Mouse (Mus musculus): ENCODE measurements around the gene Smim7. TPM values are rescaled to one million over a fixed set of nuclear protein-coding genes. Genes with fewer than 3 reads are reported as not detected.

The Smim7 gene
- polyA plus RNA-seq, 1 experiment = 57.9 TPM

GRCm38 (mm10) chr8:72584390-72584789 lies 13.5 kb upstream of the Smim7 start:
- no peak for TF ChIP-seq CTCF (IDR thresholded peaks at IDR 0.05; ENCODE audit: control insufficient read depth, insufficient read depth, insufficient read length)
- no peak for TF ChIP-seq CEBPB (IDR thresholded peaks at IDR 0.05; ENCODE audit: low read depth)
- TF ChIP-seq USF1 (IDR thresholded peaks at IDR 0.05; ENCODE audit: low read depth) = no peak
- TF ChIP-seq MAX (IDR thresholded peaks at IDR 0.05) = no peak
- no peak for TF ChIP-seq MYOG (IDR thresholded peaks at IDR 0.05; ENCODE audit: control insufficient read depth, extremely low read depth, insufficient read length)
- TF ChIP-seq MYOD1 (IDR thresholded peaks at IDR 0.05; ENCODE audit: control insufficient read depth, insufficient read length, low read depth) = no peak
- no peak for TF ChIP-seq FOSL1 (IDR thresholded peaks at IDR 0.05; ENCODE audit: insufficient read depth, low read length, poor library complexity, severe bottlenecking)
- no peaks in the 10 kb centered on the region for H3K79me2 ChIP-seq (ENCODE audit: control insufficient read depth, insufficient read depth)
- H3K36me3 ChIP-seq (ENCODE audit: control insufficient read depth, insufficient read depth) = no peaks in the 10 kb centered on the region
- no peak overlapping the region for H3ac ChIP-seq (ENCODE audit: control insufficient read depth, insufficient read length, low read depth)
- H3K79me3 ChIP-seq (ENCODE audit: low read depth) = no peaks in the 10 kb centered on the region
- H3K4me3 ChIP-seq (ENCODE audit: insufficient read depth, poor library complexity, severe bottlenecking) = no peak overlapping the region
- no peaks in the 10 kb centered on the region for H3K27me3 ChIP-seq (ENCODE audit: control insufficient read depth, insufficient read depth, insufficient read length)

- Histone ChIP-seq H3K79me3 (ENCODE audit: low read depth) (no peaks in the 10 kb centered on the region), H3K36me3 (ENCODE audit: control insufficient read depth, insufficient read depth) (no peaks in the 10 kb centered on the region), H3K79me2 (ENCODE audit: control insufficient read depth, insufficient read depth) (no peaks in the 10 kb centered on the region), H3ac (ENCODE audit: control insufficient read depth, insufficient read length, low read depth) (no peak overlapping the region), H3K27me3 (ENCODE audit: control insufficient read depth, insufficient read depth, insufficient read length) (no peaks in the 10 kb centered on the region), H3K4me3 (ENCODE audit: insufficient read depth, poor library complexity, severe bottlenecking) (no peak overlapping the region)
- TF ChIP-seq CEBPB (IDR thresholded peaks at IDR 0.05; ENCODE audit: low read depth) (no peak), FOSL1 (IDR thresholded peaks at IDR 0.05; ENCODE audit: insufficient read depth, low read length, poor library complexity, severe bottlenecking) (no peak), CTCF (IDR thresholded peaks at IDR 0.05; ENCODE audit: control insufficient read depth, insufficient read depth, insufficient read length) (no peak), MYOG (IDR thresholded peaks at IDR 0.05; ENCODE audit: control insufficient read depth, extremely low read depth, insufficient read length) (no peak), MAX (IDR thresholded peaks at IDR 0.05) (no peak), USF1 (IDR thresholded peaks at IDR 0.05; ENCODE audit: low read depth) (no peak), MYOD1 (IDR thresholded peaks at IDR 0.05; ENCODE audit: control insufficient read depth, insufficient read length, low read depth) (no peak)
Measured at GRCm38 (mm10) chr8:72583056-72583771, 12.3 kb upstream of the Smim7 start.

GRCm38 (mm10) chr8:72579374-72579773 lies 8.5 kb upstream of the Smim7 start:
- no peaks in the 10 kb centered on the region for H3K79me2 ChIP-seq (ENCODE audit: control insufficient read depth, insufficient read depth)
- no peaks in the 10 kb centered on the region for H3K79me3 ChIP-seq (ENCODE audit: low read depth)
- TF ChIP-seq FOSL1 (IDR thresholded peaks at IDR 0.05; ENCODE audit: insufficient read depth, low read length, poor library complexity, severe bottlenecking) = no peak
- no peak for TF ChIP-seq USF1 (IDR thresholded peaks at IDR 0.05; ENCODE audit: low read depth)
- TF ChIP-seq CTCF (IDR thresholded peaks at IDR 0.05; ENCODE audit: control insufficient read depth, insufficient read depth, insufficient read length) = no peak
- TF ChIP-seq MAX (IDR thresholded peaks at IDR 0.05) = no peak
- no peak for TF ChIP-seq CEBPB (IDR thresholded peaks at IDR 0.05; ENCODE audit: low read depth)
- TF ChIP-seq MYOG (IDR thresholded peaks at IDR 0.05; ENCODE audit: control insufficient read depth, extremely low read depth, insufficient read length) = no peak
- TF ChIP-seq MYOD1 (IDR thresholded peaks at IDR 0.05; ENCODE audit: control insufficient read depth, insufficient read length, low read depth) = no peak
- H3K36me3 ChIP-seq (ENCODE audit: control insufficient read depth, insufficient read depth) = no peaks in the 10 kb centered on the region
- no peak overlapping the region for H3ac ChIP-seq (ENCODE audit: control insufficient read depth, insufficient read length, low read depth)
- H3K27me3 ChIP-seq (ENCODE audit: control insufficient read depth, insufficient read depth, insufficient read length) = no peaks in the 10 kb centered on the region
- no peak overlapping the region for H3K4me3 ChIP-seq (ENCODE audit: insufficient read depth, poor library complexity, severe bottlenecking)

- Histone ChIP-seq H3K36me3 (ENCODE audit: control insufficient read depth, insufficient read depth) (no peaks in the 10 kb centered on the region), H3K79me2 (ENCODE audit: control insufficient read depth, insufficient read depth) (no peaks in the 10 kb centered on the region), H3K4me3 (ENCODE audit: insufficient read depth, poor library complexity, severe bottlenecking) (no peak overlapping the region), H3K79me3 (ENCODE audit: low read depth) (no peaks in the 10 kb centered on the region), H3K27me3 (ENCODE audit: control insufficient read depth, insufficient read depth, insufficient read length) (no peaks in the 10 kb centered on the region), H3ac (ENCODE audit: control insufficient read depth, insufficient read length, low read depth) (no peak overlapping the region)
- TF ChIP-seq CEBPB (IDR thresholded peaks at IDR 0.05; ENCODE audit: low read depth) = no peak
- TF ChIP-seq MYOD1 (IDR thresholded peaks at IDR 0.05; ENCODE audit: control insufficient read depth, insufficient read length, low read depth) = no peak
- no peak for TF ChIP-seq MAX (IDR thresholded peaks at IDR 0.05)
- no peak for TF ChIP-seq CTCF (IDR thresholded peaks at IDR 0.05; ENCODE audit: control insufficient read depth, insufficient read depth, insufficient read length)
Measured at GRCm38 (mm10) chr8:72577941-72578340, 7.1 kb upstream of the Smim7 start.

- Histone ChIP-seq H3K79me2 (ENCODE audit: control insufficient read depth, insufficient read depth) (no peaks in the 10 kb centered on the region), H3K36me3 (ENCODE audit: control insufficient read depth, insufficient read depth) (no peaks in the 10 kb centered on the region), H3K27me3 (ENCODE audit: control insufficient read depth, insufficient read depth, insufficient read length) (no peaks in the 10 kb centered on the region), H3K4me3 (ENCODE audit: insufficient read depth, poor library complexity, severe bottlenecking) (no peak overlapping the region), H3ac (ENCODE audit: control insufficient read depth, insufficient read length, low read depth) (no peak overlapping the region), H3K79me3 (ENCODE audit: low read depth) (no peaks in the 10 kb centered on the region)
- no peak for TF ChIP-seq FOSL1 (IDR thresholded peaks at IDR 0.05; ENCODE audit: insufficient read depth, low read length, poor library complexity, severe bottlenecking)
- no peak for TF ChIP-seq CTCF (IDR thresholded peaks at IDR 0.05; ENCODE audit: control insufficient read depth, insufficient read depth, insufficient read length)
- TF ChIP-seq USF1 (IDR thresholded peaks at IDR 0.05; ENCODE audit: low read depth) = no peak
- TF ChIP-seq MYOD1 (IDR thresholded peaks at IDR 0.05; ENCODE audit: control insufficient read depth, insufficient read length, low read depth) = no peak
- no peak for TF ChIP-seq MYOG (IDR thresholded peaks at IDR 0.05; ENCODE audit: control insufficient read depth, extremely low read depth, insufficient read length)
- TF ChIP-seq MAX (IDR thresholded peaks at IDR 0.05) = no peak
- no peak for TF ChIP-seq CEBPB (IDR thresholded peaks at IDR 0.05; ENCODE audit: low read depth)
Measured at GRCm38 (mm10) chr8:72577266-72577665, 6.4 kb upstream of the Smim7 start.

Data from C2C12 (cell line).